Mouse (Mus musculus) stomach, embryonic 15.5 days (tissue): Measurements from ENCODE around the gene S100a11. TPM values are rescaled to one million over a fixed set of nuclear protein-coding genes. Genes with fewer than 3 reads are reported as not detected.
"Not testable (repeated sequence)": the region's sequence is repeated elsewhere in the genome, so short reads cannot be mapped to it uniquely, and the experiment has no call there.

Experiments
- ATAC-seq: fragments of 200-750 bp; cut with Nextera tagmentation; 2 replicates; pipeline ENCODE4 v1.8.0; 2017; ENCODE audit warnings: low read depth, moderate number of reproducible peaks, moderate TSS enrichment; ENCODE audit not compliant: insufficient read depth, low FRiP score
- H3K27ac ChIP-seq: fragments of 300-500 bp; sonication (generic); 2 replicates; pipeline ENCODE4 v1.5.1; 2015; ENCODE audit warnings: mild to moderate bottlenecking, inconsistent platforms
- H3K27me3 ChIP-seq: fragments of 300-500 bp; sonication (generic); replicated peaks from 2 replicates; pipeline ENCODE4 v1.6.1; 2015; ENCODE audit warnings: inconsistent platforms
- H3K36me3 ChIP-seq: fragments of 300-500 bp; sonication (generic); 2 replicates; pipeline ENCODE4 v1.6.1; 2015; ENCODE audit warnings: inconsistent platforms
- H3K4me1 ChIP-seq: fragments of 300-500 bp; sonication (generic); 2 replicates; pipeline ENCODE4 v1.6.1; 2015; ENCODE audit warnings: inconsistent platforms
- H3K4me2 ChIP-seq: fragments of 300-500 bp; sonication (generic); 2 replicates; pipeline ENCODE4 v1.6.1; 2015; ENCODE audit warnings: mild to moderate bottlenecking, inconsistent platforms
- H3K4me3 ChIP-seq: fragments of 300-500 bp; sonication (generic); replicated peaks from 2 replicates; pipeline ENCODE4 v1.5.1; 2015; ENCODE audit warnings: inconsistent platforms
- H3K9ac ChIP-seq: fragments of 300-500 bp; sonication (generic); 2 replicates; pipeline ENCODE4 v1.6.1; 2015; ENCODE audit warnings: inconsistent platforms
- H3K9me3 ChIP-seq: fragments of 300-500 bp; sonication (generic); 2 replicates; pipeline ENCODE4 v1.6.1; 2016; ENCODE audit warnings: inconsistent platforms
- WGBS: fragments of 180-500 bp; shearing (Covaris S2); methylation state at CpG from one replicate; pipeline ENCODE4 v1.1.7; 2015; 5-methylcytosine and 5-hydroxymethylcytosine counted together
- polyA plus RNA-seq: library from polyadenylated mRNA; unstranded; fragments of >200 nt; fragmentation: Nextera tagmentation; extraction: Ambion mirVana; gene quantifications from 2 replicates; pipeline ENCODE4 v1.2.1, GENCODE M21; 2015

The S100a11 gene
- 1,455 and 1,609 TPM in 2 replicates for polyA plus RNA-seq

DNA sequence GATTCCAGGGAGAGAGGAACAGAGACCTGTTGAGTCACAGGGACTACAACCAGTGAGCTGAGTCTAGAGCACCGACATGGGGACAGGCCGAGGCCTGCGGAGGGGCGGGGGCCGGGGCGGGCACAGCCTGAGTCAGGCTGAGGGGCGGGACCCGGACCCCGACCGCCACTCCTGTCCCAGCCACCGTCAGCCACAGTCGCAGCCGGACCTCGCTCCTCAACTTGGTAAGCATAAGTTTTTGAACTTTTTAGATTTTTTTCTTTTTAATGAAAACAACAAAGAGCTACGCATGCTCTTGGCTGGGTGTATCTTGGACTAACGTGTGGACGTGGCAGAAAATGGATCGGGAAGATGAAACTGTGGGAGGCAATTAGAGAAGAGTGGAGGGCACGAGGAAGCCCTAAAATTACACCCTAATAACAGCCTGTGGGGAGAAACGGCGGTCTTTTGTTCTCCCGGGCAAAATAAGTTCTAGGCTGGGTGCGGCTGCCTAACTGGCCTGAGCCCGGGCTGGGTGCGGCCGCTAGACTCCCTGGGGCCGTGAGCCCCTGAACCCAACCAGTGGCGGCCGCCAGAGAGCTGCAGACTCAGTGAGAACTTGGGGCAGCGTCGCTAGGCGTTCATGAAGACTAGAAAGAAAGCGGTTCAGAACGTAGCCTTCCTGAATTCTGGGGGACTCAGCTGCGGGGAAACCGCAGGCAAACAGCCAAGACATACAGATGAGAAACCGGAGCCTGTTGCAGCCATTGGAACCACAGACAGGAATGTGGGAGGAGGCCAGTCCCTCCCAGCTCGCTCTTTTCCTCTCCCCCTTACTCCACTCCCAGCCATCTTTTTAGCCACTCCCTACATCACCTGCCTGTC lies at the start of gene S100a11:
Gene S100a11 (plus strand): TSS at position 159 of the 864 bp plus-strand sequence.
- peak within 1 kb of the TSS; percentile 89 for H3K27ac ChIP-seq

DNA sequence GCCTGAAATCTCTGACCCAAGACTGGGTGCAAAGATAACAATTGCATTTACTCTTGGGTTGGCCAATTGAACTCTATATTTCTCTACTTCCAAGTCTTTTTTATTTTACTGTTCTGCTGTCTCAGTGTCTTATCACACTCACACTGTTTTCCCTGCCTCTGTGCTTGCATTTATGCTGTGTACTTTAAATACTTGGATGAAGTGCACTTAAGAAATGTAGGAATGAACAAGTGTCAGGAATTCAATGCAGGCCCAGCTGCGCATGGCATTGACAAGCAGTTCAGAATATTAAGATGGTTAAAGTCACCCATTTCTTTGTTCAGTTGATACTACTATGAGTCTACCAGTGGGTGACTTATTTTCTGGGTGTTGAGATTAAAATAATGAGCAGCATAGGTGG lies 40.2 kb upstream of the S100a11 start:
- WGBS, result 89% methylated on average over 1 of the region's 1 CpGs
- Histone ChIP-seq H3K4me3 (no peak overlapping the region), H3K27ac (no peak overlapping the region), H3K9me3 (no peaks in the 10 kb centered on the region), H3K27me3 (no peaks in the 10 kb centered on the region), H3K4me2 (no peak overlapping the region), H3K36me3 (no peaks in the 10 kb centered on the region), H3K4me1 (no peaks in the 10 kb centered on the region), H3K9ac (no peak overlapping the region)
- ATAC-seq, result no peak

More for the DNA sequence above, at the start of gene S100a11:
- Histone ChIP-seq H3K27me3 (no peaks in the 10 kb centered on the region), H3K9me3 (no peaks in the 10 kb centered on the region), H3K4me2 (peak within 1 kb of the TSS; percentile 59), H3K36me3 (0 out of 2 replicates have a peak, but pooled peaks cover 7% of the 10 kb centered on the region), H3K4me1 (0 out of 2 replicates have a peak, but pooled peaks cover 5% of the 10 kb centered on the region), H3K9ac (peak within 1 kb of the TSS; percentile 47), H3K4me3 (peak within 1 kb of the TSS; percentile 58)
- under 1% methylated on average over 38 of the region's 38 CpGs for WGBS
- peak; percentile 94 for ATAC-seq

DNA sequence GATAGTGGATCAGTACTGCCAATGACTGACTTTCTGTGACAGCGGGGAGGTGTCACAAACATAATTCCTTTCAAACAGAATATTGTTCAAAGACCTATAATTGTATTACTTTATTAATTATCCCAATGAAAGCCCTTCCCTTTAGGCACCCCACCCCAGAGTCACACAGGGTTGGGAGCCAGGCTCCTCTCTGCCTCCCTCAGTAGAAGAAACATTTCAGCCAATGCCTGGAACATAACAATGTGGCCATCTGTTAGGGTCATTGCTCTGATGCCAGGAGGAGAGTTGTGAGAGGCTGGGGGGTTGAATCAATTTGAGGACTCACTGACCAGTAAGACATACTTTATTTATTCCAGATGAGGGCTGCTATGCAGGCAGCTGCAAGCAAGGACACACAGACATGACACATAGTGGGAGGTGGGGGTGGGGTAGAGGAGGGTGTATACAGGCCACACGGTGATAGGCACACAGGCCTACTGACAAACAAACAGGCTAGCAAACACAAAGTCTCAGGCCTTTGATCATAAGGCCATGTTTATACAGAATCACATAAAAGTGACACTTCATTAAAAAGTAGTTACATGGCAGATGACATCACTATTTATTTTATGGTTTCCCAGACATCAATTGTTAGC lies 38.2 kb upstream of the S100a11 start:
- Histone ChIP-seq H3K9me3 (no peaks in the 10 kb centered on the region), H3K27ac (no peak overlapping the region), H3K9ac (no peak overlapping the region), H3K36me3 (no peaks in the 10 kb centered on the region), H3K4me1 (no peaks in the 10 kb centered on the region), H3K4me2 (no peak overlapping the region), H3K4me3 (no peak overlapping the region), H3K27me3 (no peaks in the 10 kb centered on the region)
- 55% methylated on average over 2 of the region's 2 CpGs for WGBS
- ATAC-seq, result no peak

DNA sequence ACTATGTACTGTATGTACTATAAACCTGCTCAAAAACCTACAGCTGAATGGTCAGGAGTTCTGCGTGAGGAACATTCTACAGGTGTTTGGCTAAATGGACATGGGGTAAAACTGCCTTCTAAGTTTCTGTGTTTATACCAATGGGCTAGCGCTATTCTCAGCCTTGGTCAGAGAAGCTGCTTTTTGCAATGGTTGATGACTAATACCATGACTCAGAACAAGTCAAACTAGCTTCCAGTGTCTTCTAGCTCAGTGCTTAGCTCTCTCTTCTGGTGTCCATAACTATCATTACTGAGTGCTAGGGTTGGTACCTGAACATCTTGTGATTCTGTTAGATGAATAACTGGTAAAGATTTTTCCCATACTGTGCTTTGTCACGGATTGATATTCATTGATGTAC lies 34.7 kb upstream of the S100a11 start:
- ATAC-seq, result no peak
- no peak overlapping the region for H3K27ac ChIP-seq
- no peaks in the 10 kb centered on the region for H3K9me3 ChIP-seq
- H3K4me3 ChIP-seq, result no peak overlapping the region
- WGBS, result 87% methylated on average over 3 of the region's 3 CpGs
- no peak overlapping the region for H3K9ac ChIP-seq
- no peaks in the 10 kb centered on the region for H3K36me3 ChIP-seq
- H3K27me3 ChIP-seq, result no peaks in the 10 kb centered on the region
- H3K4me2 ChIP-seq, result no peak overlapping the region
- no peaks in the 10 kb centered on the region for H3K4me1 ChIP-seq

DNA sequence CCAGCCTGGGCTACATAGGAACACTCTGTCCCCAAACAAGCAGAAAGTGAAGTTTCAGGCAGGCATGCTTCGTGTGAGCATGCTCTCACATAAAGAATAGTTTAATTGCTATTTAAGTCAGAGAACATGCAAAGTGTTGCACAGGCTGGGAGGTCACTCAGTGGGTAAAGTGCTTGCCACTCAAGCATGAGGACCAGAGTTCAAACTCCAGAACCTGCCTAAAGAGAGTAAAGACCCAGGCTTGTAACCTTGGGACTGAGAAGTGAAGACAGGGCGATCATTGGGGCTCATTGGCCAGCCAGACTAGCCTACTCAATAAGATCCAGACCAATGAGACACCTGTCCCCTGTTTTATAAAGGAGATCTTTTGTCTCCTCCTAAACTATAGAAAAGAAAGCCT lies 31.7 kb upstream of the S100a11 start:
- Histone ChIP-seq H3K27me3 (no peaks in the 10 kb centered on the region), H3K27ac (no peak overlapping the region)
- no peak for ATAC-seq

DNA sequence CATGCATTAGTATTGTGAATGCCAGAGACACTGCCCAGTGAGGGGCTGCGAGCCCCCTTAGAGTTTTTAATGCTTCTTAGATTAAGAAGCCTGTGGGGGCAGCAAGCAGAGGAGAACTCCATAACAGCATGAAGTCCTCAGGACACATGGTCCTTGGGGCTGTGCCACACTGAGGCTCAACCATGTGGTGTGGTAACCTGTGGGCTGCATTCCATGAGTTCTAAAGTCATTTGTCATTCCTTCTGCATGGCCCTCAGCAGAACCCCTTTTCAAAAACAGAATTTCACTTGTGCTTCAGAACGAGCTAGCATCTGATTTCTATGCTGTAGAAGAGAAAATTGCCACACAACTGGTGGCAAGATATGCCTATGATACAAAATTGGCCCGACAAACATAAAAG lies 28.1 kb upstream of the S100a11 start:
- ATAC-seq, result no peak
- H3K27me3 ChIP-seq, result no peaks in the 10 kb centered on the region
- H3K4me1 ChIP-seq, result no peaks in the 10 kb centered on the region
- H3K36me3 ChIP-seq, result no peaks in the 10 kb centered on the region
- no peak overlapping the region for H3K27ac ChIP-seq
- H3K9me3 ChIP-seq, result no peaks in the 10 kb centered on the region
- no peak overlapping the region for H3K9ac ChIP-seq
- no peak overlapping the region for H3K4me2 ChIP-seq
- 79% methylated on average over 3 of the region's 3 CpGs for WGBS
- H3K4me3 ChIP-seq, result no peak overlapping the region

More for the DNA sequence above, 31.7 kb upstream of the S100a11 start:
- H3K9me3 ChIP-seq, result no peaks in the 10 kb centered on the region
- H3K36me3 ChIP-seq, result no peaks in the 10 kb centered on the region
- no peak overlapping the region for H3K4me3 ChIP-seq
- whole genome bisulfite sequencing, result 82% methylated on average over 2 of the region's 2 CpGs
- H3K4me2 ChIP-seq, result no peak overlapping the region
- no peak overlapping the region for H3K9ac ChIP-seq
- no peaks in the 10 kb centered on the region for H3K4me1 ChIP-seq

DNA sequence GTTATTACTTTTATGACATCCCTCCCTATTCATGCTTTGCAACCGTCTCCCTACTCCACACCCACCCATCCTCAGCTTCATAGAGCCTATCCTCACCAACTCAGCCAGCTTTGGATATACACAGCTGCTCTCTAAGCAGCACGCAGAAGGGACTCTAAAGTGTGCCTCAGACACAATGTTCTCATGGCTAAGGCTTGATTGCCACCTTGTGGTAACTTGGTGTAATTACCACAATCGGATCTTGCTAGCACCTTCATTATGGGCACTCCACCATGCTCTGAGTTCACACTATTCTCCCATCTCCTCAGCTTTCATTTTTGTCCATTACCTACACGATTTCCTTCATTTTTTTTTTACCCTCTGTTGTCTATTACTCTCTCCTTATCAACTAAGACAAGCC lies 26.3 kb upstream of the S100a11 start:
- 3% methylated on average over 4 of the region's 4 CpGs for WGBS
- no peak overlapping the region for H3K4me2 ChIP-seq

DNA sequence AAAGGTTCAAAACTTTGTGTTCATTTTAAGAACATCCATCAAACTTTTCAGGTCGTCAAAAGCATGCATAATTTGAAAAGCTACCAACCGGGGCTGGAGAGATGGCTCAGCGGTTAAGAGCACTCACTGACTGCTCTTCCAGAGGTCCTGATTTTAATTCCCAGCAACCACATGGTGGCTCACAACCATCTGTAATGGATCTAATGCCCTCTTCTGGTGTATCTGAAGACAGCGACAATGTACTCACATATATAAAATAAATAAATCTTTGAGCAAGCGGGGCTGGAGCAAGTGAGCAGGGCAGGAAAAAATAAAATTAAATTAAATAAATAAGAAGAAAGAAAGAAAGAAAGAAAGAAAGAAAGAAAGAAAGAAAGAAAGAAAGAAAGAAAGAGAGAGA lies 25.5 kb upstream of the S100a11 start:
- not testable (repeated sequence) for H3K27ac ChIP-seq, H3K9me3 ChIP-seq, H3K4me2 ChIP-seq, H3K4me1 ChIP-seq, H3K4me3 ChIP-seq, ATAC-seq, H3K36me3 ChIP-seq, H3K27me3 ChIP-seq, H3K9ac ChIP-seq
- 28% methylated on average over 5 of the region's 5 CpGs for WGBS

More for the DNA sequence above, 26.3 kb upstream of the S100a11 start:
- no peak overlapping the region for H3K27ac ChIP-seq
- H3K9ac ChIP-seq, result no peak overlapping the region
- no peaks in the 10 kb centered on the region for H3K36me3 ChIP-seq
- no peak overlapping the region for H3K4me3 ChIP-seq
- H3K4me1 ChIP-seq, result no peaks in the 10 kb centered on the region
- H3K9me3 ChIP-seq, result no peaks in the 10 kb centered on the region
- H3K27me3 ChIP-seq, result no peaks in the 10 kb centered on the region
- 0 out of 2 replicates have a peak, but pooled peaks have one; percentile 54 for ATAC-seq

DNA sequence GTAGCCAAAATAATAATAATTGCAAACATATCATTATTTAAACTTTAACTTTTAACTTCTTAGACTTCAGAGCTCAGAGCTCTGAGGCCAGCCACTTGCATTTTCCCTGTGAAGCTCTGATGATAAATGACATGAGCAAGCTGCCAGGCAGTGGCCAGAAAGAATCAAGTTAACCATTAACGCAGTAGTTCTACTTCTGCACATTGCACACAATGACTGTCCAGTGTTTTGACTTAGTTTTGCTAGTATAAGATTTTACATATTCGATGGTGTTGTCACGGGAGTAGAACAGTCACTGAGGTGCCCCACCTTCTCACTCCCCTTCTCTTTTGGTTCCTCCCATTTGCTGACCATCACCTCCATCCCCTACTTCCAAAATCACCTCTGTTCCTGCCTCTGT lies 23.2 kb upstream of the S100a11 start:
- Histone ChIP-seq H3K4me3 (no peak overlapping the region), H3K36me3 (no peaks in the 10 kb centered on the region), H3K9ac (no peak overlapping the region), H3K9me3 (no peaks in the 10 kb centered on the region), H3K4me2 (no peak overlapping the region), H3K4me1 (no peaks in the 10 kb centered on the region), H3K27ac (peak overlapping the region; percentile 41; the same call in 1 of the 2 replicates), H3K27me3 (no peaks in the 10 kb centered on the region)
- ATAC-seq, result peak; percentile 77
- WGBS, result 47% methylated on average over 3 of the region's 3 CpGs

DNA sequence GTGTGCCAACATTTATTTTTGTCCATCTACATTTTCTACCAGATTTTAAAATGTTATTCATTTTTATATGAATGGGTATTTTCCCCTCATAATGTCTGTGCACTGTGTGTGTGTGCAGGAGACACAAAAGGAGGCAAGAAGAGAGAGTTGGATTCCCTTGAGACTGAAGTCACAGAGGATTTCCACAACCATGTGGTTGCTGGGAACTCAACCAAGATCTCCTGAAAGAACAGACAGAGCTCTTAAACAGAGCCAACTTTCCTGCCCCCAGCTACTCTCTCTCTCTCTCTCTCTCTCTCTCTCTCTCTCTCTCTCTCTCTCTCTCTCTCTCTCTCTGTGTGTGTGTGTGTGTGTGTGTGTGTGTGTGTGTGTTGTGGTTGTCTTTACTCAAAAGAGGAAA lies 21.2 kb upstream of the S100a11 start:
- Histone ChIP-seq H3K4me3 (no peak overlapping the region), H3K4me1 (no peaks in the 10 kb centered on the region), H3K4me2 (no peak overlapping the region), H3K36me3 (no peaks in the 10 kb centered on the region), H3K9ac (no peak overlapping the region), H3K9me3 (no peaks in the 10 kb centered on the region), H3K27ac (no peak overlapping the region), H3K27me3 (no peaks in the 10 kb centered on the region)
- ATAC-seq, result no peak

DNA sequence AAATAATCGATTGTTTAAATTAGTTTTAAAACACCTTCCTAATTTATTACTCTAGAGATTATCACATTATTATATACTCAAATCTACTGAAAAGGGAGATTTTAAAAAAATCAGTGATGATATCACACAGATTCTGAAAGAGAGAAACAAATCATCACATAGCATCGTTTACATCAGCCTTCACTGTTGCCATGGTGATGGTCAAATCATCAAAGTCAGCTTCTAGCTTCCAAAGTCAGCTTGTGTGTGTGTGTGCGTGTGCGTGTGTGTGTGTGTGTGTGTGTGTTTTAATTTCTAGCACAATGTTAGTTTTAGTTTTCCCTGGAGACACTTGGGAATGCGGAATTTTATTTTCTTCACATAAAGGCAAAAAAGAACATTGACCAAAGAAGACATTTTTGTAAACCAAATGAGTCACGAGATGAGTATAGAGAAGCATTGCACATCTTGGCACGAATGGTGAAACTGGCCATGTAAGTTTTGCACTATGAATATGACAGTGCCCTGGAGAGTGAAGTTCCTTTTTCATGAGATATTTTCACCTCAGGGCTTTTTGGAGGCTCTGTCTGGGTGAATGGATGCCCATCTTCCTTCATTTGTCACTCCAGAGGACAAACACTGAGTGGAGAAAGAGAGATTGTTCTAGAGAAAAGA lies 15.6 kb upstream of the S100a11 start:
- no peak overlapping the region for H3K9ac ChIP-seq
- no peak overlapping the region for H3K27ac ChIP-seq
- no peak overlapping the region for H3K4me3 ChIP-seq
- no peaks in the 10 kb centered on the region for H3K4me1 ChIP-seq
- H3K9me3 ChIP-seq, result no peaks in the 10 kb centered on the region
- no peak for ATAC-seq
- no peaks in the 10 kb centered on the region for H3K36me3 ChIP-seq
- WGBS, result 77% methylated on average over 7 of the region's 7 CpGs
- H3K27me3 ChIP-seq, result no peaks in the 10 kb centered on the region
- H3K4me2 ChIP-seq, result no peak overlapping the region
